Mouse (Mus musculus) liver, embryonic 14.5 days (tissue): ENCODE results near the gene Klhl2.

Experiments used
- CTCF ChIP-seq: IDR thresholded peaks from 2 replicates; pipeline ENCODE4 v1.5.1; 2016; ENCODE audit warnings: antibody characterized with exemption, low read depth, control low read depth
- EP300 ChIP-seq: IDR thresholded peaks from 2 replicates; pipeline ENCODE4 v1.6.1; 2016; ENCODE audit warnings: antibody characterized with exemption, low read depth

DNA sequence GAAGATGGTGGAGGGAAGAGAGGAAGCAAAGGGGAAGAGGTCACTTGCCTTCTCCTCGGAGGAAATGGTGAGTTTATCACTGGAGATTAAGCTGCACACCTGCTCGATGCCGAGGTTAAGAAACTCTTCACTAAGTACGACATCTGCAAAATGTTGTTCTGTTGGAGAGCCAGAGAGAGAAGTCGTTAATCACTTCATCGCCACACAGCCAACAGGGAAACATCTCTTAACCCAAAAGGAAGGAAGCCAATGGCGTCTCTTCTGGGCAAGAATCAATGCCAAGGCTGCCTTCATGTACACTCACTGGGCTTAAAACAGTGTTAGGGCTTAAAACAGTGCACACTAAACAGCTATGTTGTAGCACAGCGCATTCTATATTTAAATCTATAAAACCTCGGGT lies 85.7 kb downstream of the Klhl2 start:
- TF ChIP-seq CTCF = no peak
- no peak for TF ChIP-seq EP300
